Mouse (Mus musculus) G1E (cell line): ENCODE measurements around the gene D230025D16Rik. TPM values are rescaled to one million over a fixed set of nuclear protein-coding genes. Genes with fewer than 3 reads are reported as not detected.
"Not testable (repeated sequence)": the region's sequence is repeated elsewhere in the genome, so short reads cannot be mapped to it uniquely, and the experiment has no call there.

Experiments
- ATAC-seq: 2 replicates; pipeline ENCODE4 v1.8.0; 2016; ENCODE audit warnings: mild to moderate bottlenecking; ENCODE audit not compliant: insufficient number of reproducible peaks, poor library complexity, low FRiP score, severe bottlenecking; ENCODE audit errors: extremely low read depth
- DNase-seq: peaks from one replicate; pipeline ENCODE4 v3.0.0; 2012; ENCODE audit warnings: low spot score
- H3K27me3 ChIP-seq: 2 replicates; pipeline ENCODE4 v1.6.1; 2012; ENCODE audit warnings: mild to moderate bottlenecking, low read length, inconsistent platforms; ENCODE audit not compliant: insufficient read depth
- H3K36me3 ChIP-seq: replicated peaks from 2 replicates; pipeline ENCODE3; 2012; ENCODE audit warnings: mild to moderate bottlenecking, inconsistent platforms
- H3K4me1 ChIP-seq: 2 replicates; pipeline ENCODE4 v1.6.1; 2012; ENCODE audit warnings: low read depth, low read length, inconsistent platforms, mixed read lengths; ENCODE audit not compliant: insufficient read depth
- H3K4me3 ChIP-seq: 2 replicates; pipeline ENCODE4 v1.5.1; 2012; ENCODE audit warnings: low read depth, mild to moderate bottlenecking, inconsistent platforms, low read length, moderate library complexity, mixed read lengths
- H3K9me3 ChIP-seq: replicated peaks from 2 replicates; pipeline ENCODE4 v1.6.1; 2012; ENCODE audit warnings: inconsistent platforms
- CTCF ChIP-seq: IDR thresholded peaks from 2 replicates; pipeline ENCODE4 v1.5.1; 2012; ENCODE audit warnings: low read depth, low read length, inconsistent platforms, mixed read lengths
- GATA1 ChIP-seq: IDR thresholded peaks from 2 replicates; pipeline ENCODE4 v1.6.1; 2012; ENCODE audit warnings: borderline replicate concordance, low read length, inconsistent platforms, mixed read lengths
- GATA2 ChIP-seq: IDR thresholded peaks from 2 replicates; pipeline ENCODE4 v1.6.1; 2012; ENCODE audit warnings: low read depth, low read length, inconsistent platforms, borderline replicate concordance
- POLR2AphosphoS5 ChIP-seq: IDR thresholded peaks from 2 replicates; pipeline ENCODE4 v1.6.1; 2012; ENCODE audit warnings: low read depth, low read length, inconsistent platforms; ENCODE audit not compliant: insufficient replicate concordance
- TAL1 ChIP-seq: conservative IDR thresholded peaks from 2 replicates; pipeline ENCODE4 v1.6.1; 2012; ENCODE audit warnings: low read depth, low read length, inconsistent platforms, mixed read lengths
- polyA plus RNA-seq: library from polyadenylated mRNA; stranded (reverse); fragments of >175 nt; gene quantifications from 2 replicates; pipeline ENCODE4 v1.2.3, GENCODE M21; 2012
- total RNA-seq, 2 experiments: library from RNA; stranded (forward) in 1 of 2; stranded (reverse) in 1 of 2; fragments of 200-1000 nt in 1 of 2; fragments of >200 nt in 1 of 2; fragmentation: Nextera tagmentation in 1 of 2; gene quantifications; 2 replicates each; pipeline ENCODE4 v1.2.3; 2014 to 2017

The D230025D16Rik gene
- total and polyA plus RNA-seq, 3 experiments, result 4.0 to 37.5 (median 27.2) TPM

DNA sequence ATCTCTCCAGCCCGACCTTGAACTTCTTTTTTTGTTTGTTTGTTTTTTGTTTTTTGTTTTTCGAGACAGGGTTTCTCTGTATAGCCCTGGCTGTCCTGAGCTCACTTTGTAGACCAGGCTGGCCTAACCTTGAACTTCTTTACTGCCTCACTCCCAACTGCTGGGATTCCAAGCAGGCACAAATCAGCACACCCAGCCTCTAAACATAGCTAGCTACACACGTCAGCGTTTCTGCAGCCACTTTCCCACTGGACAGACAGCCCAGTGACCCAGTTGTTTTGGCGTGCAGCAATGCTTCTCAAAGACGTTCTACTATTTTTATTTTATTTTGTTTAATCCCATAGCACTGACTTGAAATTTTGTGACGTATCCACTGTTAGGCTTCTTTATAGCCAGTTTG, 1.1 kb upstream of the D230025D16Rik start:
- H3K36me3 ChIP-seq, result peaks cover 16% of the 10 kb centered on the region
- peaks cover 29% of the 10 kb centered on the region for H3K4me1 ChIP-seq
- no peak for DNase-seq
- no peak overlapping the region for H3K4me3 ChIP-seq
- H3K27me3 ChIP-seq, result no peaks in the 10 kb centered on the region
- no peak for TF ChIP-seq GATA2
- TF ChIP-seq CTCF, result no peak
- TF ChIP-seq POLR2AphosphoS5, result no peak
- TF ChIP-seq TAL1, result no peak
- no peak for TF ChIP-seq GATA1
- ATAC-seq, result no peak
- no peaks in the 10 kb centered on the region for H3K9me3 ChIP-seq

GRCm38 (mm10) chr8:105225272-105225593, 288 bp downstream of the D230025D16Rik start:
- peaks cover 32% of the 10 kb centered on the region for H3K4me1 ChIP-seq
- no peaks in the 10 kb centered on the region for H3K9me3 ChIP-seq
- ATAC-seq (no peak), DNase-seq (peak; percentile 12)
- H3K4me3 ChIP-seq, result peak overlapping the region; percentile 98
- no peaks in the 10 kb centered on the region for H3K27me3 ChIP-seq
- no peak for TF ChIP-seq GATA1
- TF ChIP-seq CTCF, result no peak
- no peak for TF ChIP-seq TAL1
- peaks cover 29% of the 10 kb centered on the region for H3K36me3 ChIP-seq

DNA sequence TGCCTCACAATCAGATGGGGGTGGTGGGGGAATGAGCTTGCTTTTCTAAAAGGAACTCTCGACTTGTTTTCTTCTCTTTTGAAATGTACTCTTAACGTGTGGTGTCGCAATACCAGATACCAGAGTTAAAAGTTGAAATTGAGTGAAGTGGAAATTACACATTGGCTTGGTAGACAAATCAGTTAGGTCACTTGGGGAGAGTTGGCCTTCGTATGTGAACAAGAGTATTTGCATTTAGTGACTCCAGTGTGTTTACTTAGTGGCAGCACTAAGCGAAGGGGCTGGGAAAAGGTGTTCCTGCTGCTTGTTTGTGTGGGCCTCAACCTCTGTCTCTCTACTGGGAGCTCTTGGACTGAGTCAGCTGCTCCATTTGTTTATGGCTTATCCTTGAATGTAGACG, 972 bp downstream of the D230025D16Rik start:
- no peak for TF ChIP-seq GATA1
- no peak for TF ChIP-seq GATA2
- no peak for TF ChIP-seq TAL1
- H3K4me3 ChIP-seq, result peak overlapping the region; percentile 98
- no peaks in the 10 kb centered on the region for H3K9me3 ChIP-seq
- no peak for ATAC-seq
- peaks cover 35% of the 10 kb centered on the region for H3K4me1 ChIP-seq
- H3K36me3 ChIP-seq, result peaks cover 34% of the 10 kb centered on the region
- H3K27me3 ChIP-seq, result no peaks in the 10 kb centered on the region
- no peak for DNase-seq

DNA sequence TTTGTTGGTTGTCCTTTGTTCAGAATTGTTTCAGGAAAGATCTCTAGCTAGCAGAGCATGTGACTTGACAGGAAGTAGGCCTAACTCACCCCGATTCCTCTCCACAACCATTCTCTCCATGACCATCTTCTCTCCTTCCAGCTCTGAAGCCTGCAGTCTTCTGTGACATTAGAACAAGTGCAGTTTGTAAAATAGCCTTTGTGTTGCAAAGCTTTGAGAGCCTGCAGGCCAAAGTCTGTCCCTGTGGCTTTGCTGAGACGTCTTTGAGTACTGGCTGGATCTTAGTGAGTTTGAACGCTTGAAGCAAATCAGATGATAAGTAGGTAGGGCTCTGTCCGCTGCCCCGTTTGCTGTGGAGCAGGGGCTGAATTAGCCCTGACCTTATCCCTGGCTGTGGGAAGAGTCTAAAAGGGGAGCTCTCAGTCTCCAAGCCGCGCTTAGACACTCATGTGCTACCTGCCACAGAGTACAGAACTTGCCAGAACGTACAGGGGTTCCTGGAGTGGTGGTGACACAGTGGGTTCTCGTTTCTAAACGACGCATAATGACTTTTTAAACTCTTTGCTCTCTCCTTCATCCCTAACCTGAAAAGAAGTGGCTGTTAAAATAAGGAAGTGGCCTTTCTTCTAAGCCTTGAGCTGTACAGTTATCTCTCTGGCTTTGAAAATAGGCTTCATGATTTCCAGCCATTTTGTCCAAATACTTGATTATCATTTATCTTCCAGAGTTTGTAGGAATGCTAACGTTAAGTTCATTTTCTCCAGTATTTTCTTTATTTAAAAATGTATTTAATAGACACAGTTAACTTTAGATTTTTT, 6.8 kb downstream of the D230025D16Rik start:
- TF ChIP-seq GATA2, result no peak
- no peak for TF ChIP-seq GATA1
- no peak for TF ChIP-seq TAL1
- no peak for TF ChIP-seq POLR2AphosphoS5
- TF ChIP-seq CTCF, result no peak
- peaks cover 83% of the 10 kb centered on the region for H3K36me3 ChIP-seq
- no peaks in the 10 kb centered on the region for H3K9me3 ChIP-seq
- ATAC-seq (no peak), DNase-seq (no peak)
- H3K27me3 ChIP-seq, result no peaks in the 10 kb centered on the region
- H3K4me3 ChIP-seq, result no peak overlapping the region
- peaks cover 36% of the 10 kb centered on the region for H3K4me1 ChIP-seq

- not testable (repeated sequence) for DNase-seq, H3K27me3 ChIP-seq, H3K4me3 ChIP-seq, ATAC-seq, H3K9me3 ChIP-seq
- peaks cover 83% of the 10 kb centered on the region for H3K36me3 ChIP-seq
- H3K4me1 ChIP-seq, result peaks cover 36% of the 10 kb centered on the region
Observed at GRCm38 (mm10) chr8:105232321-105232693, 7.4 kb downstream of the D230025D16Rik start.

GRCm38 (mm10) chr8:105233126-105233935, 8.4 kb downstream of the D230025D16Rik start:
- Histone ChIP-seq H3K4me1 (peaks cover 38% of the 10 kb centered on the region), H3K4me3 (no peak overlapping the region), H3K27me3 (no peaks in the 10 kb centered on the region), H3K9me3 (no peaks in the 10 kb centered on the region), H3K36me3 (peaks cover 82% of the 10 kb centered on the region)
- TF ChIP-seq CTCF (no peak), GATA1 (no peak), POLR2AphosphoS5 (no peak), GATA2 (no peak), TAL1 (no peak)
- ATAC-seq (no peak), DNase-seq (no peak)

GRCm38 (mm10) chr8:105235206-105235605, 10.3 kb downstream of the D230025D16Rik start:
- no peak overlapping the region for H3K4me3 ChIP-seq
- no peaks in the 10 kb centered on the region for H3K27me3 ChIP-seq
- peaks cover 83% of the 10 kb centered on the region for H3K36me3 ChIP-seq
- no peaks in the 10 kb centered on the region for H3K9me3 ChIP-seq
- DNase-seq, result no peak
- no peak for TF ChIP-seq TAL1
- TF ChIP-seq CTCF, result no peak
- no peak for TF ChIP-seq POLR2AphosphoS5
- no peak for TF ChIP-seq GATA2
- no peak for TF ChIP-seq GATA1
- no peak for ATAC-seq
- peaks cover 34% of the 10 kb centered on the region for H3K4me1 ChIP-seq
